Mouse (Mus musculus) bone marrow, adult 2 months (tissue): ENCODE results near the gene Ccdc153.

ENCODE experiments used
- CTCF ChIP-seq: fragments of 200-500 bp; IDR thresholded peaks from 2 replicates; pipeline ENCODE4 v1.5.1; 2011; ENCODE audit warnings: low read length, control low read depth; ENCODE audit not compliant: control insufficient read depth, insufficient read depth
- POLR2A ChIP-seq: fragments of 200-500 bp; IDR thresholded peaks from 2 replicates; pipeline ENCODE4 v1.6.1; 2011; ENCODE audit warnings: low read depth, mild to moderate bottlenecking, control low read depth, low read length, borderline replicate concordance; ENCODE audit not compliant: control insufficient read depth

- TF ChIP-seq CTCF = no peak
- TF ChIP-seq POLR2A = no peak
Observed at GRCm38 (mm10) chr9:44255136-44255521, 14.7 kb downstream of the Ccdc153 start.
